Mouse (Mus musculus): ENCODE data around the gene Oprl1.

The Oprl1 gene

GRCm38 (mm10) chr2:181765251-181765650 lies 50.4 kb downstream of the Oprl1 start:
- no peak for DNase-seq (ENCODE audit: low spot score in 2 of 2)

- DNase-seq (ENCODE audit: low spot score in 2 of 2) = peak; percentile 36 to 47
Observed at GRCm38 (mm10) chr2:181766672-181767557, 52.1 kb downstream of the Oprl1 start.

GRCm38 (mm10) chr2:181768451-181768850 lies 53.6 kb downstream of the Oprl1 start:
- no peak for DNase-seq (ENCODE audit: low spot score in 2 of 2)

- no peak for DNase-seq (ENCODE audit: low spot score in 2 of 2)
Observed at GRCm38 (mm10) chr2:181769397-181769796, 54.6 kb downstream of the Oprl1 start.

Measured in right cerebral cortex, adult 2 months (tissue).